8 mouse cellular contexts compared by ENCODE assay signal in the genomic region with DNA sequence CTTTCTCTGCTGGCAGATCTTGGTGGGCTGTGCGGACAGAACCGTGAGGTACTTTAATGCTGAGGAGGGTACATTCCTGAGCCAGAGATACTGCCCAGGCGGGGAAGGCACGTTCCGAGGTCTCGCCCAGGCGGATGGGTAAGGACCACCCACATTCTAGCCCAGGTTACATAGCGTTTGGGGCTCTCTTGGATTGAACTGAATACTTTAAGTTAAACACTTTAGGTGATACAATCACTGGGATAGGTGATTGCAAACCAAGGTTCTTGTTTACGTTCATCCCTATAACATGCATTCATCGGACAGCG. TPM values are rescaled to one million over a fixed set of nuclear protein-coding genes. Genes with fewer than 3 reads are reported as not detected.
A peak's percentile ranks its signal among the peaks of the same experiment; 100 is the strongest.
DNase-seq lines count a peak whose midpoint lies in the region; ATAC-seq and TF ChIP-seq lines count a peak whose summit lies in the region.

No protein-coding gene starts in this region.

- H3K4me1 ChIP-seq in cerebellum, adult 2 months (ENCODE audit: control insufficient read depth, insufficient read depth, low read length): peaks cover 2% of the 10 kb centered on the region; the same call in 1 of the 2 replicates
- peaks cover 5% of the 10 kb centered on the region; the same call in 1 of the 2 replicates for H3K4me1 ChIP-seq in neural tube, embryonic 11.5 days (ENCODE audit: control insufficient read depth, insufficient read depth, low read length)
- H3K4me1 ChIP-seq in limb, embryonic 14.5 days (ENCODE audit: control insufficient read depth, insufficient read depth, low read length): peaks cover 12% of the 10 kb centered on the region
- peaks cover 14% of the 10 kb centered on the region for H3K4me1 ChIP-seq in stomach, embryonic 15.5 days

- no peak for TF ChIP-seq CTCF in cerebellum, adult 2 months (IDR thresholded peaks at IDR 0.05; ENCODE audit: borderline replicate concordance, insufficient read depth, low read depth, low read length)

- no peak for DNase-seq in cerebellum, adult 2 months
- no peak for DNase-seq in cerebellum, adult 11 months
- no peak for DNase-seq in neural tube, embryonic 11.5 days (ENCODE audit: low spot score)
- no peak for DNase-seq in neural tube, embryonic 10.5 days (ENCODE audit: extremely low spot score, low spot score)
- no peak for DNase-seq in limb, embryonic 14.5 days (ENCODE audit: low spot score)
- DNase-seq in spleen, postnatal 10 days (ENCODE audit: low spot score in 2 of 2): no peak
- no peak for DNase-seq in cerebellum, postnatal 4 days (ENCODE audit: low spot score in 2 of 2)

- H3K27me3 ChIP-seq in cerebellum, adult 2 months (ENCODE audit: control insufficient read depth, insufficient read depth, low read length): no peaks in the 10 kb centered on the region
- H3K27me3 ChIP-seq in neural tube, embryonic 11.5 days (ENCODE audit: control insufficient read depth, insufficient read depth, low read length): no peaks in the 10 kb centered on the region
- no peaks in the 10 kb centered on the region for H3K27me3 ChIP-seq in limb, embryonic 14.5 days (ENCODE audit: control insufficient read depth, insufficient read depth, low read length)
- H3K27me3 ChIP-seq in stomach, embryonic 15.5 days (replicated peaks): no peaks in the 10 kb centered on the region

- H3K9me3 ChIP-seq in neural tube, embryonic 11.5 days (ENCODE audit: control insufficient read depth, low read length): no peaks in the 10 kb centered on the region
- H3K9me3 ChIP-seq in limb, embryonic 14.5 days (ENCODE audit: control insufficient read depth, low read length): no peaks in the 10 kb centered on the region
- no peaks in the 10 kb centered on the region for H3K9me3 ChIP-seq in stomach, embryonic 15.5 days

- H3K4me3 ChIP-seq in cerebellum, adult 2 months (replicated peaks; ENCODE audit: insufficient read depth, low read depth, low read length): peak overlapping the region; percentile 84
- H3K4me3 ChIP-seq in neural tube, embryonic 11.5 days (ENCODE audit: low read depth, low read length): peak overlapping the region; percentile 86
- H3K4me3 ChIP-seq in limb, embryonic 14.5 days (replicated peaks; ENCODE audit: low read length): peak overlapping the region; percentile 70
- H3K4me3 ChIP-seq in stomach, embryonic 15.5 days (replicated peaks): peak overlapping the region; percentile 80

- TF ChIP-seq POLR2A in cerebellum, adult 2 months (IDR thresholded peaks at IDR 0.05; ENCODE audit: borderline replicate concordance, insufficient read depth, low read length): no peak
- TF ChIP-seq POLR2A in limb, embryonic 14.5 days (IDR thresholded peaks at IDR 0.05; ENCODE audit: borderline replicate concordance, extremely low read depth, insufficient read depth, insufficient read length): no peak

- H3K27ac ChIP-seq in cerebellum, adult 2 months (ENCODE audit: insufficient read depth, low read length): no peak overlapping the region
- H3K27ac ChIP-seq in neural tube, embryonic 11.5 days (ENCODE audit: low read depth, low read length): peak overlapping the region; percentile 17; the same call in 1 of the 2 replicates
- no peak overlapping the region; the same call in 1 of the 2 replicates for H3K27ac ChIP-seq in limb, embryonic 14.5 days (replicated peaks; ENCODE audit: low read depth, low read length)
- peak overlapping the region; percentile 52 for H3K27ac ChIP-seq in stomach, embryonic 15.5 days

- WGBS in cerebellum, adult 2 months: 2% methylated on average over 11 of the region's 11 CpGs
- WGBS in neural tube, embryonic 11.5 days: 3% methylated on average over 11 of the region's 11 CpGs
- WGBS in limb, embryonic 14.5 days: under 1% methylated on average over 11 of the region's 11 CpGs
- 1% methylated on average over 11 of the region's 11 CpGs for WGBS in stomach, embryonic 15.5 days

- ATAC-seq in neural tube, embryonic 11.5 days (ENCODE audit: insufficient read depth, low FRiP score, low TSS enrichment): peak; percentile 43; the same call in 1 of the 2 replicates
- ATAC-seq in limb, embryonic 14.5 days (ENCODE audit: low FRiP score, low read depth): no peak
- no peak; the same call in 1 of the 2 replicates for ATAC-seq in stomach, embryonic 15.5 days (ENCODE audit: insufficient read depth, low FRiP score, low read depth)

- peak overlapping the region; percentile 65 for H3K4me2 ChIP-seq in neural tube, embryonic 11.5 days (ENCODE audit: low read depth)
- peak overlapping the region; percentile 84 for H3K4me2 ChIP-seq in limb, embryonic 14.5 days (replicated peaks; ENCODE audit: low read depth, low read length, severe bottlenecking)
- H3K4me2 ChIP-seq in stomach, embryonic 15.5 days: peak overlapping the region; percentile 85

- H3K9ac ChIP-seq in neural tube, embryonic 11.5 days (ENCODE audit: low read length): peak overlapping the region; percentile 69
- H3K9ac ChIP-seq in limb, embryonic 14.5 days (ENCODE audit: low read depth, low read length, severe bottlenecking): peak overlapping the region; percentile 74
- H3K9ac ChIP-seq in stomach, embryonic 15.5 days: peak overlapping the region; percentile 65

- H3K36me3 ChIP-seq in neural tube, embryonic 11.5 days (ENCODE audit: control insufficient read depth, insufficient read depth, low read length): no peaks in the 10 kb centered on the region; the same call in 1 of the 2 replicates
- H3K36me3 ChIP-seq in limb, embryonic 14.5 days (ENCODE audit: control insufficient read depth, insufficient read depth, low read length): peaks cover 34% of the 10 kb centered on the region
- peaks cover 9% of the 10 kb centered on the region for H3K36me3 ChIP-seq in stomach, embryonic 15.5 days

RNA-seq across cellular contexts. Expression of gene Wdr74, which starts 0.5 kb away (rescaled TPM):
- 55.5 and 57.6 TPM in 2 replicates for polyA plus RNA-seq in cerebellum, adult 2 months (2012; rRNA removed)
- polyA plus RNA-seq in neural tube, embryonic 11.5 days (2014; fragmentation: Nextera tagmentation; extraction: Ambion mirVana): 87.8 and 92.8 TPM in 2 replicates
- 66.4 and 66.6 TPM in 2 replicates for polyA plus RNA-seq in limb, embryonic 14.5 days (2012; rRNA removed)
- 85.5 and 87.2 TPM in 2 replicates for polyA plus RNA-seq in limb, embryonic 14.5 days (2014; fragmentation: Nextera tagmentation; extraction: Ambion mirVana)
- polyA plus RNA-seq in stomach, embryonic 15.5 days (2015; fragmentation: Nextera tagmentation; extraction: Ambion mirVana): 76.3 and 90.4 TPM in 2 replicates

RNA-seq across cellular contexts. Expression of gene 1700092M07Rik, which starts 4.4 kb away (rescaled TPM):
- 0.33 and 0.65 TPM in 2 replicates for polyA plus RNA-seq in cerebellum, adult 2 months (2012; rRNA removed)
- 1.4 and 2.1 TPM in 2 replicates for polyA plus RNA-seq in neural tube, embryonic 11.5 days (2014; fragmentation: Nextera tagmentation; extraction: Ambion mirVana)
- 1.6 and 3.2 TPM in 2 replicates for polyA plus RNA-seq in limb, embryonic 14.5 days (2012; rRNA removed)
- 1.6 and 2.1 TPM in 2 replicates for polyA plus RNA-seq in limb, embryonic 14.5 days (2014; fragmentation: Nextera tagmentation; extraction: Ambion mirVana)
- polyA plus RNA-seq in stomach, embryonic 15.5 days (2015; fragmentation: Nextera tagmentation; extraction: Ambion mirVana): 1.4 and 1.7 TPM in 2 replicates

RNA-seq across cellular contexts. Expression of gene Stx5a, which starts 5.1 kb away (rescaled TPM):
- 116 and 119 TPM in 2 replicates for polyA plus RNA-seq in cerebellum, adult 2 months (2012; rRNA removed)
- 97.6 and 103 TPM in 2 replicates for polyA plus RNA-seq in neural tube, embryonic 11.5 days (2014; fragmentation: Nextera tagmentation; extraction: Ambion mirVana)
- 188 and 197 TPM in 2 replicates for polyA plus RNA-seq in limb, embryonic 14.5 days (2012; rRNA removed)
- polyA plus RNA-seq in limb, embryonic 14.5 days (2014; fragmentation: Nextera tagmentation; extraction: Ambion mirVana): 161 and 174 TPM in 2 replicates
- polyA plus RNA-seq in stomach, embryonic 15.5 days (2015; fragmentation: Nextera tagmentation; extraction: Ambion mirVana): 132 and 134 TPM in 2 replicates

RNA-seq across cellular contexts. Expression of gene Slc3a2, which starts 12.9 kb away (rescaled TPM):
- polyA plus RNA-seq in cerebellum, adult 2 months (2012; rRNA removed): 214 and 221 TPM in 2 replicates
- polyA plus RNA-seq in neural tube, embryonic 11.5 days (2014; fragmentation: Nextera tagmentation; extraction: Ambion mirVana): 132 and 135 TPM in 2 replicates
- 111 and 123 TPM in 2 replicates for polyA plus RNA-seq in limb, embryonic 14.5 days (2012; rRNA removed)
- 101 and 109 TPM in 2 replicates for polyA plus RNA-seq in limb, embryonic 14.5 days (2014; fragmentation: Nextera tagmentation; extraction: Ambion mirVana)
- polyA plus RNA-seq in stomach, embryonic 15.5 days (2015; fragmentation: Nextera tagmentation; extraction: Ambion mirVana): 111 and 122 TPM in 2 replicates

RNA-seq across cellular contexts. Expression of gene Nxf1, which starts 20.8 kb away (rescaled TPM):
- polyA plus RNA-seq in cerebellum, adult 2 months (2012; rRNA removed): 134 and 135 TPM in 2 replicates
- 243 and 245 TPM in 2 replicates for polyA plus RNA-seq in neural tube, embryonic 11.5 days (2014; fragmentation: Nextera tagmentation; extraction: Ambion mirVana)
- polyA plus RNA-seq in limb, embryonic 14.5 days (2012; rRNA removed): 263 and 265 TPM in 2 replicates
- polyA plus RNA-seq in limb, embryonic 14.5 days (2014; fragmentation: Nextera tagmentation; extraction: Ambion mirVana): 168 and 187 TPM in 2 replicates
- polyA plus RNA-seq in stomach, embryonic 15.5 days (2015; fragmentation: Nextera tagmentation; extraction: Ambion mirVana): 159 and 160 TPM in 2 replicates

Comparison
In these comparisons a context has a peak if more than half of its experiments do, and no peak if none do; other contexts are left out.
1. H3K27ac ChIP-seq: peak in neural tube, embryonic 11.5 days (single experiment) and stomach, embryonic 15.5 days (single experiment); none in cerebellum, adult 2 months (single experiment) and limb, embryonic 14.5 days (single experiment).
2. Peak in every context shown above with its lines, with median percentiles within 50 percentile points of each other: H3K4me3 ChIP-seq, H3K4me2 ChIP-seq and H3K9ac ChIP-seq.